Mouse (Mus musculus) left cerebral cortex, postnatal 14 days (tissue): Measurements from ENCODE around the gene Taok1. TPM values are rescaled to one million over a fixed set of nuclear protein-coding genes. Genes with fewer than 3 reads are reported as not detected.

Source experiments
- total RNA-seq, 2 experiments: library from RNA; stranded (reverse); gene quantifications; 2 replicates each; pipeline ENCODE4 v1.2.3; 2021

The Taok1 gene
- total RNA-seq, 2 experiments from 2014 or later: 106 to 109 TPM

Other genes with a start within 250 kb of the Taok1 start
- gene Coro6, start 145.4 kb downstream of the Taok1 start, total RNA-seq: 10 to 100 TPM; 31.3 to 32.4 TPM
- 100 to 1,000 TPM; 127 to 129 TPM for gene Ankrd13b, start 118.1 kb downstream of the Taok1 start, total RNA-seq
- gene Git1, start 114.3 kb downstream of the Taok1 start, total RNA-seq: 100 to 1,000 TPM; 150 to 153 TPM
- gene Abhd15, start 92.7 kb downstream of the Taok1 start, total RNA-seq: 1 to 10 TPM; 1.6 to 1.7 TPM
- 1 to 10 TPM; 4.9 to 5.8 TPM for gene Trp53i13, start 91.8 kb downstream of the Taok1 start, total RNA-seq
- gene Gm10392, start 88.6 kb downstream of the Taok1 start, total RNA-seq: not detected
- gene Nufip2, start 78.3 kb upstream of the Taok1 start, total RNA-seq: 10 to 100 TPM; 73.9 to 81.2 TPM
- gene Cryba1, start 117.5 kb upstream of the Taok1 start, total RNA-seq: not detected
- 100 to 1,000 TPM; 151 to 169 TPM for gene Myo18a, start 155.4 kb upstream of the Taok1 start, total RNA-seq
- gene Gm10277, start 179.9 kb upstream of the Taok1 start, total RNA-seq: not detected